Mouse (Mus musculus): ENCODE measurements around the gene Ushbp1. TPM values are rescaled to one million over a fixed set of nuclear protein-coding genes. Genes with fewer than 3 reads are reported as not detected.
"Not testable (repeated sequence)": the region's sequence is repeated elsewhere in the genome, so short reads cannot be mapped to it uniquely, and the experiment has no call there.

Ushbp1 gene
- polyA plus RNA-seq, 1 experiment from 2014 or later, result 20.6 TPM

- Histone ChIP-seq H3K27ac (ENCODE audit: low read length) (peak overlapping the region; percentile 93), H3K4me2 (ENCODE audit: low read depth, low read length) (peak overlapping the region; percentile 95), H3K9ac (ENCODE audit: low read length) (peak overlapping the region; percentile 82), H3K36me3 (ENCODE audit: control insufficient read depth, insufficient read depth) (peaks cover 3% of the 10 kb centered on the region; the same call in 1 of the 2 replicates), H3K9me3 (replicated peaks; ENCODE audit: control insufficient read depth, low read length) (no peaks in the 10 kb centered on the region), H3K4me3 (ENCODE audit: low read length) (peak overlapping the region; percentile 78), H3K27me3 (ENCODE audit: control insufficient read depth, insufficient read depth, low read length) (no peaks in the 10 kb centered on the region), H3K4me1 (ENCODE audit: control insufficient read depth, insufficient read depth, low read length) (peaks cover 21% of the 10 kb centered on the region)
- 31% methylated on average over 17 of the region's 17 CpGs for WGBS
- ATAC-seq (replicated peaks; ENCODE audit: extremely low read depth, insufficient read depth, low FRiP score), result no peak
Measured at GRCm38 (mm10) chr8:71367529-71368176, 27.9 kb downstream of the Ushbp1 start.

DNA sequence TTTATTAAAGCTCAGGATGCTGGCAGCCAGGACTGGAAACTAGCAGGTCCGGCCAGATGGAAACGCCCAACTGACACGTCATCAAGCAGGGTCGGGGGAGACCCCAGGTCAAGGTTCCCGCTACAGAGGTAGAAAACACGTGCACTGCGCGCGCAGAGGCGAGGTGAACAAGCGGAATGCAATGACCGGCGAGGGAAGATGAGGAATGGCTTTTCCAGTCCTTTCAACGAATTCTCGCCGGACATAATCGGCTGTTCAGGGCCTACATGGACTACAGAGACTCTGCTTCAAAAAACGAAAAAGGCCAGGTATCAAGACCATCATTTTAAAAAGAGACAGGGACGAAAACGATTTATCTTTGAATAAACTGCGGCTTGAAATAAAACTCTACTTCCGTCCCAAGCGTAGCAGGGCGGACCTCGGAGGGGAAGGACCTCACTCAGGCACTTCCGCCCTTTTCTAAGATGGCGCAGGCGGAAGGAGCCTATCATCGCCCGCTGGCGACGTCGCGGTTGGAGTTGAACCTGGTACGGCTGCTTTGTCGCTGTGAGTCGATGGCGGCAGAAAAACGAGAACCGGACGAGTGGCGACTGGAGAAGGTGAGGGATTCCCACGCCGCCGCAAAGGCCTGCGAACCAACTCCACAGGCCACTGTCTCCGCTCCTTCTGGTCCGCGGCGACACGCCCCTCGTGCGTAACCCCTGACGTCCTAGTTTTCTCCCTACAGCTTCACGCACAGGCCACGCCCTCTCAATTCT lies 28.7 kb downstream of the Ushbp1 start, which contains the start of gene Use1:
Use1 (plus strand) TSS at position 78 of the 758 bp plus-strand sequence.
- Histone ChIP-seq H3K9ac (ENCODE audit: low read length) (peak within 1 kb of the TSS; percentile 82), H3K27me3 (ENCODE audit: control insufficient read depth, insufficient read depth, low read length) (no peaks in the 10 kb centered on the region), H3K9me3 (replicated peaks; ENCODE audit: control insufficient read depth, low read length) (no peaks in the 10 kb centered on the region), H3K4me3 (ENCODE audit: low read length) (peak within 1 kb of the TSS; percentile 78), H3K36me3 (ENCODE audit: control insufficient read depth, insufficient read depth) (peaks cover 3% of the 10 kb centered on the region; the same call in 1 of the 2 replicates), H3K4me1 (ENCODE audit: control insufficient read depth, insufficient read depth, low read length) (peaks cover 21% of the 10 kb centered on the region), H3K27ac (ENCODE audit: low read length) (peak within 1 kb of the TSS; percentile 93), H3K4me2 (ENCODE audit: low read depth, low read length) (peak within 1 kb of the TSS; percentile 95)
- under 1% methylated on average over 56 of the region's 56 CpGs for WGBS
- ATAC-seq (replicated peaks; ENCODE audit: extremely low read depth, insufficient read depth, low FRiP score), result peak; percentile 84

DNA sequence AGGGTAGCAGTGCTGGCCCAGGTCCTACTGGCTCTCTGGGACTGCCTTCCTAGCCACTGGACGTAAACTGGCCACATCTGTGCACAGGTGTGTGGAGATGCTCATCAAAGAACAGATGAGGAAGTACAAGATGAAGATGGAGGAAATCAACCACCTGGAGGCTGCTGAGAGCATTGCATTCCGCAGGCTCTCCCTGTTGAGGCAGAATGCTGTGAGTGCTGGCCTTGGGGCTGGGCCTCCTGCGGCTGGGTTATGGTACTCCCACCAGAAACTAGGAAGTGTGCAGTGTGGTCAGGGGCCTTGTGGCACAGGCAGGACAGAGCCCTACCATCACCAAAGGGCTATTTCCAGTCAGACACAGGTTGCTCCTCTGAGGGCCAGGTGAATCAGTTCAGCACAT lies 37.6 kb downstream of the Ushbp1 start:
- ATAC-seq (replicated peaks; ENCODE audit: extremely low read depth, insufficient read depth, low FRiP score), result no peak
- no peaks in the 10 kb centered on the region for H3K27me3 ChIP-seq (ENCODE audit: control insufficient read depth, insufficient read depth, low read length)
- no peak overlapping the region for H3K9ac ChIP-seq (ENCODE audit: low read length)
- no peak overlapping the region for H3K27ac ChIP-seq (ENCODE audit: low read length)
- H3K4me1 ChIP-seq (ENCODE audit: control insufficient read depth, insufficient read depth, low read length), result no peaks in the 10 kb centered on the region
- peaks cover 48% of the 10 kb centered on the region for H3K36me3 ChIP-seq (ENCODE audit: control insufficient read depth, insufficient read depth)
- no peaks in the 10 kb centered on the region for H3K9me3 ChIP-seq (replicated peaks; ENCODE audit: control insufficient read depth, low read length)
- 86% methylated on average over 3 of the region's 3 CpGs for WGBS
- no peak overlapping the region for H3K4me2 ChIP-seq (ENCODE audit: low read depth, low read length)
- no peak overlapping the region for H3K4me3 ChIP-seq (ENCODE audit: low read length)

DNA sequence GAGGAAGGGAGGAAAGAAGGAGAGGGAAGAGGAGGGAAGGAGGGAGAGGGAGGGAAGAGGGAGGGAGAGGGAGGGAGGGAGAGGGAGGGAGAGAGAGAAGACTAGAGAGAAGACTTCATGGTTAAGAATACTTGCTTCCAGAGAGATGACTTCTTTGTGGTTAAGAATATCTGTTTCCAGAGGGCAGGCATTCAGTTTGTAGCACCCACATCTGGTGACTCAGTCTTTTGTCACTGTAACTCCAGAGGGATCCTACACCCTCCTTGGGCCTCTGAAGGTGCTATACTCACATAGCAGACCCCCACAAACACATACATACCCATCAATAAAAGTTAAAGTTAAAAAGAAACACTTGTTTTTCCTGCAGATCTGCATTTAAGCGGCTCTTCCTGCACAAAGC lies 44.1 kb downstream of the Ushbp1 start:
- Histone ChIP-seq H3K9ac (ENCODE audit: low read length) (no peak overlapping the region), H3K27ac (ENCODE audit: low read length) (no peak overlapping the region), H3K4me2 (ENCODE audit: low read depth, low read length) (no peak overlapping the region), H3K9me3 (replicated peaks; ENCODE audit: control insufficient read depth, low read length) (no peaks in the 10 kb centered on the region), H3K4me3 (ENCODE audit: low read length) (no peak overlapping the region), H3K4me1 (ENCODE audit: control insufficient read depth, insufficient read depth, low read length) (peaks cover 3% of the 10 kb centered on the region; the same call in 1 of the 2 replicates), H3K36me3 (ENCODE audit: control insufficient read depth, insufficient read depth) (peaks cover 71% of the 10 kb centered on the region), H3K27me3 (ENCODE audit: control insufficient read depth, insufficient read depth, low read length) (no peaks in the 10 kb centered on the region)
- ATAC-seq (replicated peaks; ENCODE audit: extremely low read depth, insufficient read depth, low FRiP score), result no peak
- 94% methylated on average over 1 of the region's 1 CpGs for WGBS

DNA sequence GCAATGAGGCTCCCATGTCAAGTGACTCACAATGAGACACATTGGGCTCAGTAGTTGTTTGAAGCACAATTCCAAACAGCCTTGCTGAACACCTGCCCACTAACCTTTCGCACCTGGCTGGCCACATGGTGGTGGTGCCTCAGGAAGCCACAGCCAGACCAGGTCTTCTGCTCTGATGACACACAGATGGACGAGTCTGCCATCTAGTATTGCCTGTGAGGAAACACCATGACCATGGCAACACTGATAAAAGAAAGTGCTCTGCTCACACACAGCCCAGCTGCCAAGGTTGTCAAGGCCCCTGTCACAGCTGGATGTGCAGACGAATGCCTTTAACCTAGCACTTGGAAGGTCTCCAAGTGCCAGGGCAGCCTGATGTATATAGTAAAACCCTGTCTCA lies 44.5 kb downstream of the Ushbp1 start:
- peaks cover 3% of the 10 kb centered on the region; the same call in 1 of the 2 replicates for H3K4me1 ChIP-seq (ENCODE audit: control insufficient read depth, insufficient read depth, low read length)
- H3K9ac ChIP-seq (ENCODE audit: low read length), result no peak overlapping the region
- no peak overlapping the region for H3K27ac ChIP-seq (ENCODE audit: low read length)
- 37% methylated on average over 3 of the region's 3 CpGs for WGBS
- H3K4me3 ChIP-seq (ENCODE audit: low read length), result no peak overlapping the region
- 0 out of 2 replicates have a peak, but pooled peaks have one; percentile 25 for ATAC-seq (replicated peaks; ENCODE audit: extremely low read depth, insufficient read depth, low FRiP score)
- H3K9me3 ChIP-seq (replicated peaks; ENCODE audit: control insufficient read depth, low read length), result no peaks in the 10 kb centered on the region
- peaks cover 73% of the 10 kb centered on the region for H3K36me3 ChIP-seq (ENCODE audit: control insufficient read depth, insufficient read depth)
- no peaks in the 10 kb centered on the region for H3K27me3 ChIP-seq (ENCODE audit: control insufficient read depth, insufficient read depth, low read length)
- H3K4me2 ChIP-seq (ENCODE audit: low read depth, low read length), result no peak overlapping the region

DNA sequence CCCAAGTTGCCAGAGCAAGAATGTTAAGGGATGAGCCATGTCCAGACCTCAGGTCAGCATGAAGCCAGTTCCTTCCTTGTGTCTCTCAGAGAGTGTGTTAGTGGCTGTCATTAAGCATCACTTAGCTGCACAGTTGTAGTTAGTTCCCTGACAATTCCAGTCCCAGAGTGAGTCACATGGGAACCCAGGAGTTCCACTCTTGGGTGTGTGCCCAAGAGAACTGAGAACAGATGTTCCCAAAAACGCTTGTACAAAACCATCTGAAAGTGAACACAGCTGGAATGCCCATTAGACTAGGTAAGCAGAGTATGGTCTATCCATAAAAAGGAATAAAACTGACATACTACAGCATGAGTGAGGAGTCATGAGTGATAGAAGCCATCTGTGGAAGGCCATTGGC lies 49.0 kb downstream of the Ushbp1 start:
- ATAC-seq (replicated peaks; ENCODE audit: extremely low read depth, insufficient read depth, low FRiP score), result no peak
- WGBS, result 83% methylated on average over 1 of the region's 1 CpGs
- Histone ChIP-seq H3K27me3 (ENCODE audit: control insufficient read depth, insufficient read depth, low read length) (no peaks in the 10 kb centered on the region), H3K4me1 (ENCODE audit: control insufficient read depth, insufficient read depth, low read length) (peaks cover 3% of the 10 kb centered on the region; the same call in 1 of the 2 replicates), H3K4me2 (ENCODE audit: low read depth, low read length) (no peak overlapping the region), H3K36me3 (ENCODE audit: control insufficient read depth, insufficient read depth) (peaks cover 67% of the 10 kb centered on the region), H3K4me3 (ENCODE audit: low read length) (no peak overlapping the region), H3K9me3 (replicated peaks; ENCODE audit: control insufficient read depth, low read length) (no peaks in the 10 kb centered on the region), H3K9ac (ENCODE audit: low read length) (no peak overlapping the region), H3K27ac (ENCODE audit: low read length) (no peak overlapping the region)

DNA sequence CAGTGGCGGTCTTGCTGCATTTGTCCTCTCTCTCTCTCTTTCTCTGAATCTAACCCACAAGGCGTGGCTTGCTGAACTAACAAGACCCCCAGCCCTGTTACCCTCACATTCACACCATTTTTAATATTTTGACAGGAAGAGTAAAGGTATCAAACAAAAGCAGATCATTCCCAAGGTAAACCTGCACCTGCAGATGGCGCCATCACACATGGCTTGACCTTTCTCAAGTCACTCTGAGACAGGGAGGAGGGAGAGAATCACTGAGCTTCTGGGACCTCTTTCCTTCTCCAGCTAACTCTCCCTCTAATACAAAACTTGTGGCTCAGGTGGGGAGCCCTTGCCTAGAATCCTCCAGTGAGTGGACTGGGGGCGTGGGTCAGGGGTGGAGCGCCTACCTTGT lies 55.0 kb downstream of the Ushbp1 start:
- H3K27ac ChIP-seq (ENCODE audit: low read length), result no peak overlapping the region
- no peaks in the 10 kb centered on the region for H3K9me3 ChIP-seq (replicated peaks; ENCODE audit: control insufficient read depth, low read length)
- H3K27me3 ChIP-seq (ENCODE audit: control insufficient read depth, insufficient read depth, low read length), result no peaks in the 10 kb centered on the region
- WGBS, result 76% methylated on average over 5 of the region's 5 CpGs
- no peaks in the 10 kb centered on the region for H3K4me1 ChIP-seq (ENCODE audit: control insufficient read depth, insufficient read depth, low read length)
- no peak overlapping the region for H3K4me3 ChIP-seq (ENCODE audit: low read length)
- no peak overlapping the region for H3K9ac ChIP-seq (ENCODE audit: low read length)
- H3K36me3 ChIP-seq (ENCODE audit: control insufficient read depth, insufficient read depth), result peaks cover 20% of the 10 kb centered on the region
- H3K4me2 ChIP-seq (ENCODE audit: low read depth, low read length), result no peak overlapping the region
- ATAC-seq (replicated peaks; ENCODE audit: extremely low read depth, insufficient read depth, low FRiP score), result no peak

DNA sequence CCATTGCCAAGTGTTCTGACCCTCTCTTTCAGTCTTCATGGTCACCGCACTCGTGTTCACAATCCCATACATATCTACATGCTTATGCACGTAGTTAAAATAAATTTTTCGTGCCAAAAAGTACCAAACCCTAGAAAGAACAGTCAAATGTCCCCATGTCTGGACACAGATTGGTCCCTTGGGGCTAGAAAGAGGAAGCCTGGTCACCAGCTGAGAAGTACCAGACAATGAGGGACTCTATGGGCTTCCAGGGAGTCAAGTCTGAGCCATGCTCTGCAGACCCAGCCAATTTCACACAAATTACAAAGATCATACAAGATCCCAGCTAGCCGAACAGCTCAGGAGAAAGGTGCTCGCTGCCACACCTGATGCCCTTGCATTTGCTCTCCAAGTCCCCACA lies 57.8 kb downstream of the Ushbp1 start:
- H3K27me3 ChIP-seq (ENCODE audit: control insufficient read depth, insufficient read depth, low read length); H3K4me3 ChIP-seq (ENCODE audit: low read length); H3K9me3 ChIP-seq (replicated peaks; ENCODE audit: control insufficient read depth, low read length); H3K27ac ChIP-seq (ENCODE audit: low read length); H3K4me1 ChIP-seq (ENCODE audit: control insufficient read depth, insufficient read depth, low read length); ATAC-seq (replicated peaks; ENCODE audit: extremely low read depth, insufficient read depth, low FRiP score); H3K4me2 ChIP-seq (ENCODE audit: low read depth, low read length); H3K9ac ChIP-seq (ENCODE audit: low read length): not testable (repeated sequence)
- peaks cover 16% of the 10 kb centered on the region for H3K36me3 ChIP-seq (ENCODE audit: control insufficient read depth, insufficient read depth)
- WGBS, result 94% methylated on average over 6 of the region's 6 CpGs
